Mouse (Mus musculus) layer of hippocampus, adult 8-10 months (tissue): ENCODE results near the gene Hdgfl2. TPM values are rescaled to one million over a fixed set of nuclear protein-coding genes. Genes with fewer than 3 reads are reported as not detected.

ENCODE experiments used
- DNase-seq, 2 experiments: peaks; one replicate each; pipeline ENCODE4 v3.0.0; 2022; ENCODE audit warnings: low spot score in 2 of 2
- total RNA-seq, 4 experiments: library from RNA; stranded (reverse); gene quantifications; 2 replicates each; pipeline ENCODE4 v1.2.4; 2022

Hdgfl2 gene
- total RNA-seq: 100 to 1,000 TPM; 112 to 127 (median 115) TPM

- peak; percentile 99 to 100 for DNase-seq
These were observed at the start of gene Hdgfl2 for GRCm38 (mm10) chr17:56078880-56079795. Hdgfl2 (plus strand) TSS chr17:56079634.

DNA sequence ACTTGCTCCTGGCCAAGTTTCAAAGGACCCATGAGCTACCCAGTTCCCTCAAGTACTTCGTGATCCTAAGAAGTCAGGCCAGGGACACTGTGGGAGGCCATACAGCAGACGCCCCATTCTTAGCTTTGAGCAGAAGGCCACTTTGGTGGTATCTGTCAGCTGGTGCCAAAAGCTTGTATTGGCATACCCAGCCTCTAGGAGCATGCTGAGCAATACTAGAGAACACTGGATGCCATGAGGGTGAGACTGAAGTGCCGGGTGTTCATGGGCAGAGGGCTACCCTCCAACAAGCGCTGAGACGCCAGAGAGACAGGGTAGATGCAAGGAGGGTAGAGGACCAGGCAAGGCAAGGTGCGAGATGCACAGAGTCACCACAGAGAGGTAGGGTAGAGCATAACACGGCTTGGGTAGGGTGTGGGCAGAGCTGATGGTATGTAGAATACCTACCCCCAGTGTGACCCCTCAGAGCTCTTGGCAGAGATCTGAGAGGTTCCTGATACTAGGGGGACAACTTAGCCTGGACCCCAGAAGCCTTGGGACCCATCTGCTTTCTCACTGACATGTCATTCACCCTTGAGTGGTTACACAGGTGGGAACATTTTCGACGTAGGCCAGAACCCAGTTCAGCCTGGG lies 49.1 kb upstream of the Hdgfl2 start:
- peak; percentile 3 to 14 for DNase-seq

- DNase-seq: peak; percentile 6 to 14
These were observed 48.5 kb upstream of the Hdgfl2 start for GRCm38 (mm10) chr17:56030919-56031318.

GRCm38 (mm10) chr17:56031431-56031830 lies 48.0 kb upstream of the Hdgfl2 start:
- DNase-seq: peak in 1 of 2 experiments; percentile 4

- no peak for DNase-seq
These were observed 47.2 kb upstream of the Hdgfl2 start for GRCm38 (mm10) chr17:56032127-56032733.

DNA sequence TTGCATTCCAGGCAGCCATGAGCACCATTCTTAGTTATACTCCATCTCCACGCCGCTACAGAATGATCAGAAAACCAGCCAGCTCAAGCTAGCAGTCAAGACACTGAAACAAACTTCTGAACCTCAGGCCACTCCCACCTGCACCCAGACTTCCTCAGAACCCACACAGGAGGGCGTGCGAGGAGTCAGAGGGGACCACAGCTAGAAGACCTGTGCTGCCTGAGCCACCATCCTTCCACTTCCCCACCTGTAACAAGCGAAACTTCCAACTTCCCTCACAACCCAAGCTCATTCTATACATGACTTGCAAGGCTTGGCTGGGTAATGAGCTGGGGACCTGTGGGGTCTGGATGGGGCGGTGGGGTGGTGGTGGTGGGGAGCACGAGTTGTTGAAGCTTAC lies 46.6 kb upstream of the Hdgfl2 start:
- DNase-seq: no peak

DNA sequence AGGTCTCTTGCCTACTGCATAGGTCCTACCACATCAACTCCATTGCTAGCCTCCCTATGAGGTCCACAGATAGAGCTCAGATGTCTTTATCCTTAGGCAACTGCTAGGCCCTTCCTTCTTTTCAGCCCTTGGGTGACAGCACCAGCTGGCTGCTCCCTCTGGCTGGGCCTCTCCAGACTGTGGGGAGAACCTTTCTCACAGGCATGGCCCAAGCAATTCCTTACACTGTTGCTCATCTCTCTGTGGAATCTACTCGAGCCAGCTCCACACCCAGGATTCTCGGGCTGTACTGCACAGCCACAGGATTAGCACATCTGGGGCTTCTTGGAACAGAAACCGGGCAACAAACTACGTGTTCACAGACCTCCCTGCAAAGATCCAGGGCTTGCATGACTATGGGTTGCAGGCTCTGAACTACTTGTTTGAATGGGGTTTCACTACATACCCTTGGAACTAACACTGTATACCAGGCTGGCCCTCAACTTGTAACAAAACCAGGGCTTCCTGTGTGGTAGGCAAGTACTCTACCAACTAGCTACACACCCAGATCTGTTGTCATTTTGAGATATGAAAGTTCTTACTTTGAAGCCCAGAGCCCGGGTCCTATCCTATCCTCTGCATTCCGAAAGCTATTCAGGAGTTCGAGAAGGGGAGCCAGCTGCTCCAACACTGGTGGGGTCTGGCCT lies 45.3 kb upstream of the Hdgfl2 start:
- no peak for DNase-seq

GRCm38 (mm10) chr17:56034726-56035100 lies 44.7 kb upstream of the Hdgfl2 start:
- DNase-seq: no peak

GRCm38 (mm10) chr17:56035216-56035615 lies 44.2 kb upstream of the Hdgfl2 start:
- no peak for DNase-seq

DNA sequence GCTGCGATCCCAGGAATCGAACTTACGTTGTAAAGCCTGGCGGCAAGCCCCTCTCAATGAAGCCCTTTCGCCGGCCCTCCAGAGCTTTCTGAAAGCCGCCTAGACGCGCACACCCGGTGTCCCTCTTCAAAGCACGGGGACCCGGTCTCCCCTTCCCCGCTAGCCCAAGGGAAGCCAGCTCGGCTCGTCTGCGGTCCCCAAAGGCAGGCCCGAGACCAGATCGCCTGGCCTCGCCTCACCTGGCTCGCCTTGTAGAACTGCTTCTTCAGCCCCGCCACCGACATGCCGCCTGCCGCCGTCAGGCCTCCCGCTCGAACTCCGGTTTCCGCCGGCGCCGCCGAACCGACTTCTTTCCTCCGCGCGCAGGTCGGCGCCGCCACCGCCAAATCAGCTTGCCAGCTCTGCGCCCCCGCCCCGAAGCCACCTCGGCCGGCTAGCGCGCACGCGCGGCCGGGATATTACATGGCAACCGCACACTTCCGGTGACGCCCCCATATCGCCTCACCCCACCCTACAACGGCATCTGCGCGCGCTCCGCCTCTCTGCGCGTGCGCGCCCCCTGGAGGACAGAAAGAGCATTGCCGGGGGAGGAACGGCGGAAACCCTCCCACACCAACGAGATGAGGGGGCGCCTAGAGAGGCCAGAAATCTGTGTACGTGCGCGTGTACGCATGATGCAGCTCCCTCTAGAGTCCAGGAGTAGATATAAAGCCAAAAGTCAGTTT lies 43.1 kb upstream of the Hdgfl2 start, which contains the start of gene Sh3gl1:
TSS of gene Sh3gl1 (minus strand) at position 460 of the 725 bp plus-strand sequence.
- DNase-seq: peak; percentile 98 to 99

DNA sequence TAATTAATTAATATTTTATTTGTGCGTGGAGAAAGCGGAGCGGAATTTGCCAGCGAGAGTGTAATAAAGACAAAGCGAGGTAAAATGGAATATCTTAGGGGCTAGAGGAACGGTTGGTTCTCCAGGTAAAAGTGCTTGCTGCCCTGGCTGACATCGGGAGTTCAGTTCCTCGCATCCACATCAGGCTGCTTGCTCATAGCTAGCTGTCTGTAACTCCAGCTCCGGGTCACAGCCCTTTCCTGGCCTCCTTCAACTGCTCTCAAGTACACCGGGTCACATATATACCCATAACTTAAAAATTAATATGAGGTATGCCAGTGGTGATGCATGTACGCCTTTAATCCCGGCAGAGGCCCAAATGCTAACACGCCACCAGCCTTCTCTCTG lies 42.5 kb upstream of the Hdgfl2 start:
- no peak for DNase-seq

GRCm38 (mm10) chr17:56038583-56039261 lies 40.7 kb upstream of the Hdgfl2 start:
- DNase-seq: no peak

DNA sequence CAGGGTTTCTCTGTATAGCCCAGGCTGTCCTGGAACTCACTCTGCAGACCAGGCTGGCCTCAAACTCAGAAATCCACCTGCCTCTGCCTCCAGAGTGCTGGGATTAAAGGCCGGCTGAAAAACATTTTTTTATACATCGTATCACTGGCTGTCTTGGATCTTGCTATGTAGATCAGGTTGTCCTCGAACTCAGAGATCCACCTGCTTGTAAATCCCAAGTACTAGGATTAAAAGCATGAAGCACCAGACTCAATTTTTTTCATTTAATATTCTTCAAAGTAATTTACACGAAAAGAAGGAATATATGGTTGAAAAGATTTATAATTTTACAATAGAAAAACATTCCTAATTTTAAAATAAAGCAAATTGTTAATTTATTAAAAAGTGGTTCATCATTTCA lies 40.1 kb upstream of the Hdgfl2 start:
- DNase-seq: no peak

DNA sequence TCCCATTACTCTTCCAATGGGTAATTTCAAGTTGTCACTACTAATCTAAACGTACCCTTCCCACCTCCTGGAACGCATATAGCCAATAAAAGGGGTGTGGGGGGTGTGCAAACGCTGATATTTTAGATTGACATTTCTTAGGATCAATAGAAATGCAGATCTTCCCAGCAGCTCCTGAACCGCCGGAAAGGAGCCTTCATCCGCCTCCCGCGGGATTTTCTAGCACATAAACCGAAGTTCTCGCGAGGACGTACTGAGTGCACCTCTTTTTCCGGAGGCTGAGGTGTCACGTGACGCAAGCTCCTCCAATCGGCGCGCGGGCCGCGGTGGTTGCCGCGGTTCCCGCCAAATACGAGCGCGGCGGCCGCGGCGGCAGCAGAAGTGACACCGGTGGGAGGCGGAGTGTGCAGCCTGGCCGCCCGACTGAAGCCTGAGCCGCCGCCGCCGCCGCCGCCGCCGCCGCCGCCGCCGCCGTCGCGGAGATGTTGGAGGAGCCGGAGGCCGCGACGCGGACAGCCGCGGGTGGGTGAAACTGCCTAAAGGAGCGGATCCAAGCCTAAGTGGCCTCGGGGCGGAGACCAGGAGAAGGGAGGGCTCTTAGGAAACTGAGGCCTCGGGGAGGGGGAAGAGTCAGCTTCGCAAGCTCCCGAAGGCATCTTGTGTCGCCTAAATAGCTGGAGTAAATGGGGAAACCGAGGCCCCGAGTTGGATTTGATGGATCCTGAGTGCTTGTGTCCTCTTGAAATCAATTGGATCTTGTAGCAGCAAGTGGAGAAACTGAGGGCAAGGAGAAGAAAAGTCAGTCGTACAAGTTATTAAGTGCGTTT lies 39.2 kb upstream of the Hdgfl2 start, which contains the start of gene Chaf1a:
TSS of gene Chaf1a (plus strand) at position 410 of the 827 bp plus-strand sequence.
- peak; percentile 97 to 98 for DNase-seq

- no peak for DNase-seq
These were observed 38.6 kb upstream of the Hdgfl2 start for GRCm38 (mm10) chr17:56040857-56041163.

DNA sequence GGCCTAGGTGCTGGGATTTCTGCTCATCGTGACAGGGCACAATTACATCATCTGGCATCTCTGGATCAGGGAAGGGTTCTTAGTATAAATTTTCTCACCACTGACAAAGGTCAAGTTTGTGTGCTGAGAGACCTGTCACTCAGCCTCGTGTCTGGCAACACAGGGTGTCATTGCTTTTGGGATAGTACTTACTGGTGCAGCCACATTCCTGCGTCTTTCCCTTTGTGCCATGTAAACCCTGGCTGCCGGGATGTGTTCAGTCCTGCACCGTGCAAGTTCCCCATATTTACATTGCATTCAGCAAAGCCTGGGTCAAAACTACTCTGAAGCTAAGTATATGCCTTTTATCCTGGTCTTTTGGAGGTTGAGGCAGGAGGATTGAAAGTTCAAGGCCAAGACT lies 28.1 kb upstream of the Hdgfl2 start:
- no peak for DNase-seq

DNA sequence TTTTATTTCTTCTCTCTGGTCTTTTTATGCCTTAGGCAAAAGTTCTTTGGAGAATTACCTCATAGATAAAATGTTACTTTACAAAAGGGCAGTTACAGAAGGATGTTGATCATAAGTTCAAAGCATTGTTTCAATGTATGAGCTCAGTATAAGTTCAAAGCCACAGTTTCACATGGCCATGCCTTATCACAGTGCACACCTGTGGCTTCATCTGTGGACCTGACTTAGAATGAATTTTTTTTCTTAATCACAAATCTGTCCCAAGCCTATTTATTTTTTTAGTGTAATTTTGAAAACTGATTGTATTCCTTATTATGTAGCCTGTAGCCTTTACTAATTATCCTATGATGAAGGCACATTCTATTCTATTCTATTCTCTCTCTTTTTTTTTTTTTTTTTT lies 24.5 kb upstream of the Hdgfl2 start:
- no peak for DNase-seq

GRCm38 (mm10) chr17:56055945-56056678 lies 23.3 kb upstream of the Hdgfl2 start:
- no peak for DNase-seq
